Mouse (Mus musculus) liver, embryonic 14.5 days (tissue): ENCODE results near the gene Gm28372. TPM values are rescaled to one million over a fixed set of nuclear protein-coding genes. Genes with fewer than 3 reads are reported as not detected.

Experiments used
- ATAC-seq: fragments of 200-750 bp; cut with Nextera tagmentation; 2 replicates; pipeline ENCODE4 v1.8.0; 2017; ENCODE audit warnings: moderate number of reproducible peaks, mild to moderate bottlenecking, moderate library complexity; ENCODE audit not compliant: insufficient read depth
- DNase-seq, 3 experiments: peaks; one replicate each; pipeline ENCODE4 v3.0.0-alpha.2; 2012 to 2013; ENCODE audit warnings: low read depth in 3 of 3, low spot score in 3 of 3
- H3K27ac ChIP-seq: fragments of 300-500 bp; sonication (generic); 2 replicates; pipeline ENCODE4 v1.5.1; 2014; ENCODE audit warnings: moderate library complexity, mild to moderate bottlenecking, control low read depth, inconsistent platforms
- H3K27me3 ChIP-seq: fragments of 300-500 bp; sonication (generic); 2 replicates; pipeline ENCODE4 v1.6.1; 2014; ENCODE audit warnings: mild to moderate bottlenecking, low read length, moderate library complexity; ENCODE audit not compliant: control insufficient read depth, insufficient read depth
- H3K36me3 ChIP-seq: fragments of 300-500 bp; sonication (generic); replicated peaks from 2 replicates; pipeline ENCODE4 v1.6.1; 2014; ENCODE audit warnings: low read depth; ENCODE audit not compliant: control insufficient read depth, insufficient read depth
- H3K4me1 ChIP-seq, 2 experiments: fragments of 200-500 bp in 1 of 2; fragments of 300-500 bp in 1 of 2; sonication (generic) in 1 of 2; replicated peaks; 2 replicates each; pipeline ENCODE4 v1.6.1; 2012 to 2014; ENCODE audit warnings: antibody characterized with exemption in 1 of 2, inconsistent platforms in 1 of 2, low read length in 1 of 2; ENCODE audit not compliant: control insufficient read depth in 2 of 2, insufficient read depth in 2 of 2
- H3K4me2 ChIP-seq: fragments of 300-500 bp; sonication (generic); 2 replicates; pipeline ENCODE4 v1.6.1; 2014; ENCODE audit warnings: low read depth, mild to moderate bottlenecking, control low read depth, moderate library complexity
- H3K4me3 ChIP-seq, 2 experiments: fragments of 200-500 bp in 1 of 2; fragments of 300-500 bp in 1 of 2; sonication (generic) in 1 of 2; 2 replicates each; pipeline ENCODE4 v1.5.1; 2012 to 2014; ENCODE audit warnings: low read depth in 2 of 2, low read length in 2 of 2, mild to moderate bottlenecking in 2 of 2, control low read depth in 1 of 2, inconsistent platforms in 1 of 2, moderate library complexity in 1 of 2; ENCODE audit not compliant: insufficient read depth in 1 of 2
- H3K9ac ChIP-seq: fragments of 300-500 bp; sonication (generic); replicated peaks from 2 replicates; pipeline ENCODE4 v1.6.1; 2014; ENCODE audit warnings: mild to moderate bottlenecking, control low read depth, moderate library complexity
- H3K9me3 ChIP-seq: fragments of 300-500 bp; sonication (generic); 2 replicates; pipeline ENCODE4 v1.6.1; 2016; ENCODE audit warnings: low read length, mixed read lengths; ENCODE audit not compliant: control insufficient read depth
- CTCF ChIP-seq: IDR thresholded peaks from 2 replicates; pipeline ENCODE4 v1.5.1; 2016; ENCODE audit warnings: antibody characterized with exemption, low read depth, control low read depth
- EP300 ChIP-seq: IDR thresholded peaks from 2 replicates; pipeline ENCODE4 v1.6.1; 2016; ENCODE audit warnings: antibody characterized with exemption, low read depth
- WGBS: fragments of 180-500 bp; shearing (Covaris S2); extraction: QIAGEN DNeasy Blood & Tissue Kit; methylation state at CpG from one replicate; pipeline ENCODE4 v1.1.7; 2014; ENCODE audit not compliant: insufficient replicate concordance; 5-methylcytosine and 5-hydroxymethylcytosine counted together
- polyA plus RNA-seq, 2 experiments: library from polyadenylated mRNA; depleted of rRNA in 1 of 2; stranded (reverse) in 1 of 2; unstranded in 1 of 2; fragments of >200 nt; fragmentation: Nextera tagmentation in 1 of 2; extraction: Ambion mirVana in 1 of 2; gene quantifications; 2 replicates each; pipeline versions ENCODE4 v1.2.1 to v1.2.3; 2012 to 2014

Gm28372 gene
- not detected in 2 replicates for polyA plus RNA-seq (2012; rRNA removed)
- polyA plus RNA-seq (2014; fragmentation: Nextera tagmentation; extraction: Ambion mirVana) = not detected in 2 replicates

GRCm38 (mm10) chr2:130404939-130405338 is at the start of gene Gm28372, which contains the start of gene 1700020A23Rik:
Gene Gm28372 (plus strand): TSS chr2:130405239.
Gene 1700020A23Rik (plus strand): TSS chr2:130405259.
- 60% methylated on average over 1 of the region's 1 CpGs for WGBS
- H3K27ac ChIP-seq = no peak within 1 kb of the TSS
- TF ChIP-seq CTCF (no peak), EP300 (no peak)

GRCm38 (mm10) chr2:130357551-130357950 is 47.5 kb upstream of the Gm28372 start:
- no peak for TF ChIP-seq CTCF
- Histone ChIP-seq H3K4me3 (no peak overlapping the region), H3K27ac (no peak overlapping the region), H3K4me1 (no peaks in the 10 kb centered on the region), H3K9ac (no peak overlapping the region), H3K27me3 (peaks cover 44% of the 10 kb centered on the region), H3K36me3 (no peaks in the 10 kb centered on the region), H3K4me2 (no peak overlapping the region), H3K9me3 (no peaks in the 10 kb centered on the region)
- ATAC-seq = no peak
- 58% methylated on average over 5 of the region's 5 CpGs for WGBS
- no peak for DNase-seq

More at GRCm38 (mm10) chr2:130404939-130405338, at the start of gene Gm28372, which contains the start of gene 1700020A23Rik:
- H3K9ac ChIP-seq = no peak within 1 kb of the TSS
- no peak within 1 kb of the TSS for H3K4me3 ChIP-seq
- H3K4me1 ChIP-seq = no peaks in the 10 kb centered on the region
- ATAC-seq = no peak
- H3K9me3 ChIP-seq = no peaks in the 10 kb centered on the region
- H3K4me2 ChIP-seq = no peak within 1 kb of the TSS
- no peak for DNase-seq
- H3K27me3 ChIP-seq = no peaks in the 10 kb centered on the region
- no peaks in the 10 kb centered on the region for H3K36me3 ChIP-seq

- no peaks in the 10 kb centered on the region for H3K9me3 ChIP-seq
- no peak overlapping the region for H3K9ac ChIP-seq
- no peak overlapping the region for H3K4me3 ChIP-seq
- H3K27me3 ChIP-seq = peaks cover 54% of the 10 kb centered on the region
- 6% methylated on average over 5 of the region's 5 CpGs for WGBS
- H3K4me2 ChIP-seq = no peak overlapping the region
- no peak for ATAC-seq
- H3K4me1 ChIP-seq = no peaks in the 10 kb centered on the region
- no peak for DNase-seq
- no peak overlapping the region for H3K27ac ChIP-seq
- H3K36me3 ChIP-seq = no peaks in the 10 kb centered on the region
- TF ChIP-seq EP300 = no peak
- no peak for TF ChIP-seq CTCF
These were observed 46.2 kb upstream of the Gm28372 start for GRCm38 (mm10) chr2:130358852-130359251.

GRCm38 (mm10) chr2:130362511-130363026 is 42.5 kb upstream of the Gm28372 start:
- no peak overlapping the region for H3K4me3 ChIP-seq
- H3K36me3 ChIP-seq = no peaks in the 10 kb centered on the region
- no peak for ATAC-seq
- no peak overlapping the region for H3K9ac ChIP-seq
- H3K4me1 ChIP-seq = no peaks in the 10 kb centered on the region
- TF ChIP-seq EP300 = no peak
- TF ChIP-seq CTCF = peak; percentile 75
- H3K27me3 ChIP-seq = peaks cover 69% of the 10 kb centered on the region
- WGBS = 4% methylated on average over 14 of the region's 14 CpGs
- no peaks in the 10 kb centered on the region for H3K9me3 ChIP-seq
- H3K27ac ChIP-seq = no peak overlapping the region
- H3K4me2 ChIP-seq = no peak overlapping the region
- DNase-seq = peak in 1 of 3 experiments; percentile 19

GRCm38 (mm10) chr2:130365211-130366094 is 39.6 kb upstream of the Gm28372 start:
- Histone ChIP-seq H3K27ac (no peak overlapping the region), H3K9me3 (no peaks in the 10 kb centered on the region), H3K9ac (no peak overlapping the region), H3K4me3 (no peak overlapping the region), H3K4me2 (peak overlapping the region; percentile 30), H3K36me3 (no peaks in the 10 kb centered on the region), H3K4me1 (no peaks in the 10 kb centered on the region), H3K27me3 (peaks cover 46% of the 10 kb centered on the region)
- DNase-seq (no peak), ATAC-seq (no peak)
- 6% methylated on average over 30 of the region's 30 CpGs for WGBS
- TF ChIP-seq CTCF (0 out of 2 replicates have a peak, but pooled peaks have one; percentile 4), EP300 (no peak)
